Mouse (Mus musculus) kidney, adult 8-10 months (tissue): Measurements from ENCODE around the gene Tulp1.

Source experiments
- DNase-seq, 2 experiments: peaks; one replicate each; pipeline ENCODE4 v3.0.0; 2022

Gene Tulp1

DNA sequence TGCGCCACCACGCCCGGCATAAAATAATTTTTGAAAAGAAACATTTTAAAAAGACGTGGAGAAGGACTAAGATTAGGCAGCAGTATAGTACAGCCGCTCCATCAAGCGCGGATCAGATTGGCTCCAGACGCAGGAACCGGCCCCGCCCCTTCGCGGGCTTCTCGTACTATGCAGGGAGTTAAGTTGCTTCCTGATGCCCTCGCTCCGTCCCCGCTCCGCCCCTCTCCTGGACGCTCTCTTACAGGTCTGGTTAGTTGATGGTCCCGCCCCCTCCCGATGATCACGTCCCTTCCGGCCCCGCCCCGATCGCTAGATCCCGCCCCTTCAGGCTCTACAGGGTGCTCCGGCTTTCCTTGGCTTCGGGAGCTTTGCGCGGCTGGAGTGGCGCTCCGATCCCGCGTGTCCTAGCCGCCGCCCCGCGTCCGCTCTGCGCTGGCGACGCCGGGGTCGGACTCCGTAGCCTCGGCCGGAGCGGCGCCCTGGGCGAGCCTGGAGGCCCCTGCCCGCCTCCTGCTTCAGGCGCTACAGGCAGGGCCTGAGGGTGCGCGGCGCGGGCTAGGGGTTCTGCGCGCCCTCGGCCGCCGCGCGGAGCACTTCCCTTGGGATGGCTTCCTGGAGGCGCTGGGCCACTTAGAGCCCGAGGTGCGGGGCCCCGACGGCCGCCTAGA, 51.7 kb downstream of the Tulp1 start, which contains the start of gene Fance:
Gene Fance, plus strand, starts transcription at position 308 of the 668 bp plus-strand sequence.
- DNase-seq: peak; percentile 98

DNA sequence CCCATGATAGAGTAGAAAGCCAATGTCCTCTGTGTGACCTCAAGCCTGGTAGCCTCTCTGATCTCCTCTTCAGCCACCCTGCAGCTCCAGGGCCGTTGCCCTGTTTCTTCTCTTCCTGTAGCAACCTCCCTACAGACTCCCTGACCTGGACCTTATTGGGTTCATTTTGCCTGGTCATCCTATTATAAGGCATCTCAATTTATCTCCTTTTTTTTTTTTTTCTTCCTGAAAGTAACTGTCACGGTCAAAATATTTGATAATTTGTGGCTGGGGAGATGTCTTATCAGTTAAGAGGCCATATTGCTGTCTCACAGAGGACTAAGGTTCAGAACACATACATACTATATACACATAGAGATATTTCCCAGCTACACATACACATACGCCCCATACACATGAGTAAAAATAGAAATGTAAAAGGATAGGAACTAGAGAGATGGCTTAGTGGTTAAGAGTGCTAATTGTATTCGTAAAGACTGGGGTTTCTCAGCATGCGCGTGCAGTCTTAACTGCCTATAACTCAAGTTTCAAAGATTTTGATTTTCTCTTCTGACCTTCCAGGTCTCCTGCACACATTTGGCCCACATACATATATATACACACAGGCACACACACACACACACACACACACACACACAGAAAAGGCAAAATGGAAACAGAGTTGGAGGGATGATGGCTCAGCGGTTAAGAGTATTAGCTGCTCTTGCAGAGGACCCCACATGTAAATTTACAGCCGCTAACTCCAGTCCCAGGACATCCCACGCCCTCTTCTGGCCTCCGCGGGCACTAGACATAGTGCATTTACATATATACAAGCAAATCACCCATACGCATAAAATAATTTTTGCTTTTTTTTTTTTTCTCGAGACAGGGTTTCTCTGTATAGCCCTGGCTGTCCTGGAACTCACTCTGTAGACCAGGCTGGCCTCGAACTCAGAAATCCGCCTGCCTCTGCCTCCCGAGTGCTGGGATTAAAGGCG, 52.5 kb downstream of the Tulp1 start:
- DNase-seq: peak in 1 of 2 experiments; percentile 44

DNA sequence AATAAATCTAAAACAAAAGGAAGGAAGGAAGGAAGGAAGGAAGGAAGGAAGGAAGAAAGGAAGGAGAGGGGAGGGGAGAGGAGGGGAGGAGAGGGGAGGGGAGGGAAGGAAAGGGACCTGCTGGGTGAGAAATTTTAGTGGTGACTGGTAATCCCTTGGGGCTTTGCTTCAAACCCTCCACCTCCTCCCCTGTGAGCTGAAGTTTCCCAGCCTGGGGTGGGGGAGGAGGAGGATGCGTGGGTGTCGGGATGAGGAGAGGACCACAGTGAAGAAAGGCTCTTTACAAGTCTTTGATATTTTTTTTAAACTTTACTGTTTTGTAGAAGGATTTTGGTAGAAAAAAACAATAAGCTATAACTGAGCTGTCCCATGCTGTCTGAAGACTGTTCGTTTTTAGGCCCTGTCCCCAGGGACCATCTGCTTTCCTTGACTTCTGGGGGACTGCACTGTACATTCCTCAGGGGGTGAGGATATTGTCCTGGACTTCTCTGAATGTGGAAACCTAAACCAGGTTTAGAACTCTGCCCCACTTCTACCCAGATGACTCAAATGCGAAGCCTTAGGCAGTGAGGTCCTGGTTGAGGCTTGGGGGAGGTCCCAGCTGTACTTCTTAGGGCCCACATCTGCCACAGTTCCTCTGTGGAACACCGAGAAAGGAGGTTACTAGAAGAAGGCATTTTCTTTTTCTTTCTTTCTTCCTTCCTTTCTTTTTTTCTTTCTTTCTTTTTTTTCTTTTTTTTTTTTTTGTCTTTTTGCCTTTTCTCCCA, 53.5 kb downstream of the Tulp1 start:
- DNase-seq: no peak

DNA sequence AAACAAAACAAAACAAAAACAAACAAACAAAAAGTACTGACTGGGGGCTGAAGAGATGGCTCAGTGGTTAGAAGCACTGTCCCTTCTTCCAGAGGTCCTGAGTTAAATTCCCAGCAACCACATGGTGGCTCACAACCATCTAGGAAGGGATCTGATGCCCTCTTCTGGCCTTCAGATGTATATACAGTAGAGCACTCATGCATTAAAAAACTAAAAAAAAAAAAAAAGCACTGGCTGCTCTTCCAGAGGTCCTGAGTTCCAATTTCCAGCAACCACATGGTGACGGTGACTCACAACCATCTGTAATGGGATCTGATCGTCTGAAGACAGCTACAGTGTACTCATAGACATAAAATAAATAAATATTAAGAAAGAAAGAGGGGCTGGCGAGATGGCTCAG, 54.2 kb downstream of the Tulp1 start:
- DNase-seq: no peak

DNA sequence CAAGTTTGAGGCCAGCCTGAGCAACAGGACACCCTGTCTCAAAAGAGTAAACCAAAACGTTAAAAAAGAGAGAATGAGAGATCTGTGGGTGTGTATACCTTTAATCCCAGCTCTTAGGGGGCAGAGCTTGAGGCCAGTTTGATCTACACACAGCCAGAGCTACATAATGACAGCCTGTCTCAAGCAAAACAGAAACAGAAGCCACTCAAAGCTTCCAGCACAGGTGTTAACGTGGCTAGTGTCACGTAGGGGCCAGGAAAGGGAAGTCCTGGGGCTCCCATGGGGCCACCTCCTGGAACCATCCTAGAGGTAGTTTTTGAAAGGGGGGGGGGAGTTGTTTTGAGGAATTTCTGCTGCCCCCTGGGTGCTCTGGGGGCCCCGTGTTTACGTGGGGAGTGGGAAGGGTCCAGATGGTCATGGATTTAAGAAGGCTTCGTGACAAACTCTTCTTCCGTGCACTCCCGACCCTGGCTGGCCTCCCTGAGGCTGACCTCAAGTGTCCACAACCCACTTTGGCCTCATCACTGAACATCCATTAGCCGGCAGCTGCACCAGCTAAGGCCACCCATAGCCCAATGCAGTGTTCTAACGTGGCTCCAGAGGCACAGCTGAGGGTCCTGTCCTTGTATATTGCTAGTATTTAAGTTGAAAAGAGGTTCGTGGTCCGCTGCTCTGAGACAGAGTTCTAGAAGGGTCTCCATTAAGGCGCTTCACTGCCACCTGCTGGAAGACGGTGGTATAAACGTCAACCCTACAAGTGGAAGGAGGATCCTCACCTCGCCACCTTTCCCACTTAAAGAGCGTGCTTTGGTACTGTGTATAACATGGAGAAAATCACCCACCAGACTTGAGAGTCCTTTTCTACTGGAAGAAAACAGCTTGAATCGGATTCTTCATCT, 56.5 kb downstream of the Tulp1 start:
- peak; percentile 76 to 94 for DNase-seq

DNA sequence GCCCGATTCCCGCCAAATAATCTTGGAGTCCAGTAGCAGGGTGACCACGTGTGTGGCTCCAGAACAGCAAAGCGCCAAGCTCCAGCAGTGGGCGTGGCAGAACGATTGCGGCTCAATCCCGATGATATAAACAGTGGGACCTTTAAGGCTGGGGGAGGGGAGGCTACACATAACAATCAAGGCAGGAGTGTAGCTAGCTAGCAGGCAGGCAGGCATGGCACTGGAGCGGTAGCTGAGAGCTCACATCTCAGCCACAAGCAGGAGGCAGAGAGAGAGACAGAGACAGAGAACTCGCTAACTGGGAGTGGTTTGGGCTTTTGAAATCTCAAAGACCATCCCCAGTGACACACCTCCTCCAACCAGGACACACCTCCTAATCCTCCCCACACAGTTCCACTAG, 59.9 kb downstream of the Tulp1 start:
- DNase-seq: no peak
